Mouse (Mus musculus) heart, adult 18-20 months (tissue): ENCODE data around the gene Stpg1. TPM values are rescaled to one million over a fixed set of nuclear protein-coding genes. Genes with fewer than 3 reads are reported as not detected.
A peak's percentile ranks its signal among the peaks of the same experiment; 100 is the strongest.

Experiments used
- DNase-seq, 2 experiments: peaks; one replicate each; pipeline ENCODE4 v3.0.0; 2021 to 2022; ENCODE audit warnings: mixed read lengths in 1 of 2
- long read RNA-seq, 2 experiments: library from polyadenylated mRNA; stranded (forward); transcript quantifications; one replicate each; pipeline ENCODE4 v2.0.0; 2021
- total RNA-seq, 2 experiments: library from RNA; stranded (reverse); gene quantifications; 2 replicates each; pipeline ENCODE4 v1.2.3; 2021

Gene Stpg1
- 1 to 10 TPM in 1 of 2 experiments, not detected in 1; 1.0 TPM for total RNA-seq
- long read RNA-seq, experiment 1, result 0 reads
- long read RNA-seq, experiment 2, result 0 reads

- DNase-seq, result peak; percentile 95 to 96
These were observed at the start of gene Stpg1, which contains the start of gene Nipal3 for GRCm38 (mm10) chr4:135494521-135495396. Gene Stpg1, plus strand, starts transcription at chr4:135494790. Gene Nipal3, minus strand, starts transcription at chr4:135495038.

- peak in 1 of 2 experiments; percentile 12 for DNase-seq
These were observed 43.1 kb upstream of the Stpg1 start for GRCm38 (mm10) chr4:135451360-135452015.

GRCm38 (mm10) chr4:135453164-135453563 lies 41.4 kb upstream of the Stpg1 start:
- peak in 1 of 2 experiments; percentile 39 for DNase-seq

GRCm38 (mm10) chr4:135453572-135453971 lies 41.0 kb upstream of the Stpg1 start:
- no peak for DNase-seq

- no peak for DNase-seq
These were observed 31.2 kb upstream of the Stpg1 start for GRCm38 (mm10) chr4:135463406-135463805.

- no peak for DNase-seq
These were observed 16.7 kb upstream of the Stpg1 start for GRCm38 (mm10) chr4:135477851-135478250.

- DNase-seq, result no peak
These were observed 14.2 kb upstream of the Stpg1 start for GRCm38 (mm10) chr4:135480370-135480769.

GRCm38 (mm10) chr4:135485086-135485485 lies 9.5 kb upstream of the Stpg1 start:
- no peak for DNase-seq

- DNase-seq, result no peak
These were observed 8.2 kb upstream of the Stpg1 start for GRCm38 (mm10) chr4:135486352-135486751.

- no peak for DNase-seq
These were observed 5.3 kb upstream of the Stpg1 start for GRCm38 (mm10) chr4:135489256-135489655.

- no peak for DNase-seq
These were observed 1.3 kb upstream of the Stpg1 start for GRCm38 (mm10) chr4:135493271-135493670.

- DNase-seq, result peak; percentile 54 to 66
These were observed 684 bp upstream of the Stpg1 start for GRCm38 (mm10) chr4:135493691-135494520.

GRCm38 (mm10) chr4:135495397-135495791 lies 804 bp downstream of the Stpg1 start:
- DNase-seq, result no peak

GRCm38 (mm10) chr4:135495810-135496209 lies 1.2 kb downstream of the Stpg1 start:
- peak; percentile 23 to 57 for DNase-seq

- peak; percentile 16 to 45 for DNase-seq
These were observed 3.5 kb downstream of the Stpg1 start for GRCm38 (mm10) chr4:135498136-135498535.

- DNase-seq, result no peak
These were observed 5.2 kb downstream of the Stpg1 start for GRCm38 (mm10) chr4:135499831-135500230.

GRCm38 (mm10) chr4:135501587-135501986 lies 7.0 kb downstream of the Stpg1 start:
- no peak for DNase-seq

- no peak for DNase-seq
These were observed 11.2 kb downstream of the Stpg1 start for GRCm38 (mm10) chr4:135505794-135506193.

- DNase-seq, result peak; percentile 11 to 38
These were observed 13.2 kb downstream of the Stpg1 start for GRCm38 (mm10) chr4:135507547-135508350.

GRCm38 (mm10) chr4:135508419-135509039 lies 13.9 kb downstream of the Stpg1 start:
- DNase-seq, result peak; percentile 50 to 83

GRCm38 (mm10) chr4:135509515-135509914 lies 14.9 kb downstream of the Stpg1 start:
- no peak for DNase-seq
